Mouse (Mus musculus): Measurements from ENCODE around the gene Calm1. TPM values are rescaled to one million over a fixed set of nuclear protein-coding genes. Genes with fewer than 3 reads are reported as not detected.

Gene Calm1
- polyA plus RNA-seq, 1 experiment = 385 TPM

GRCm38 (mm10) chr12:100244580-100244979 is 45.3 kb downstream of the Calm1 start:
- Histone ChIP-seq H3ac (ENCODE audit: control insufficient read depth, insufficient read length) (no peak overlapping the region), H3K36me3 (ENCODE audit: control insufficient read depth, insufficient read depth) (no peaks in the 10 kb centered on the region), H3K27me3 (ENCODE audit: control insufficient read depth, insufficient read depth, insufficient read length) (no peaks in the 10 kb centered on the region), H3K4me2 (ENCODE audit: low read depth) (no peak overlapping the region), H3K79me2 (ENCODE audit: control insufficient read depth, insufficient read depth) (no peaks in the 10 kb centered on the region), H3K4me3 (no peak overlapping the region)
- no peak for TF ChIP-seq POLR2AphosphoS2 (IDR thresholded peaks at IDR 0.05; ENCODE audit: insufficient read length, low read depth)

DNA sequence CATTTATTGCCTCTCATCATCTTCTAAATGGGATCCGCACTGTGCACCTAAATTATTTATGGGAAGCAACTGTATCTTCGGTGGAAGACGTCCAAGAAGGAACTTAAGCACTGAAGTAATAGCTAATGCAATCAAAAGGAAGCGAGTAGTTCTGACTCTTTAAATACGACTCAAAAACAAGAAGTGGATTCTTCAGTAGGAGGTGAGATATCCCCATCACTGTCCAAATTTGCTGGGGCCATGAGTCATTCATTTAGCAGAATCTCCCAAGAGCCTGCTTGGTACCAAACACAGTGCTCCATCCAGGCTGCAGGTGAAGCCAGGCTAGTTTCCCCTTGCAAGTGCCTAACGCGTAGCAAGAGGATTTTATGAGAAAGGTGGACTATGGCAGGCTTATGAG is 49.9 kb downstream of the Calm1 start:
- no peaks in the 10 kb centered on the region for H3K79me2 ChIP-seq (ENCODE audit: control insufficient read depth, insufficient read depth)
- no peaks in the 10 kb centered on the region for H3K27me3 ChIP-seq (ENCODE audit: control insufficient read depth, insufficient read depth, insufficient read length)
- no peak for TF ChIP-seq USF1 (IDR thresholded peaks at IDR 0.05; ENCODE audit: low read depth)
- no peak for TF ChIP-seq POLR2AphosphoS2 (IDR thresholded peaks at IDR 0.05; ENCODE audit: insufficient read length, low read depth)
- no peak for TF ChIP-seq MYOG (IDR thresholded peaks at IDR 0.05; ENCODE audit: control insufficient read depth in 1 of 3, insufficient read depth in 1 of 3, insufficient read length in 2 of 3, low read depth in 2 of 3)
- no peak for TF ChIP-seq REST (IDR thresholded peaks at IDR 0.05; ENCODE audit: insufficient read depth, insufficient read length)
- H3K4me2 ChIP-seq (ENCODE audit: low read depth) = no peak overlapping the region
- H3K4me3 ChIP-seq = no peak overlapping the region
- no peaks in the 10 kb centered on the region for H3K36me3 ChIP-seq (ENCODE audit: control insufficient read depth, insufficient read depth)
- H3ac ChIP-seq (ENCODE audit: control insufficient read depth, insufficient read length) = no peak overlapping the region

DNA sequence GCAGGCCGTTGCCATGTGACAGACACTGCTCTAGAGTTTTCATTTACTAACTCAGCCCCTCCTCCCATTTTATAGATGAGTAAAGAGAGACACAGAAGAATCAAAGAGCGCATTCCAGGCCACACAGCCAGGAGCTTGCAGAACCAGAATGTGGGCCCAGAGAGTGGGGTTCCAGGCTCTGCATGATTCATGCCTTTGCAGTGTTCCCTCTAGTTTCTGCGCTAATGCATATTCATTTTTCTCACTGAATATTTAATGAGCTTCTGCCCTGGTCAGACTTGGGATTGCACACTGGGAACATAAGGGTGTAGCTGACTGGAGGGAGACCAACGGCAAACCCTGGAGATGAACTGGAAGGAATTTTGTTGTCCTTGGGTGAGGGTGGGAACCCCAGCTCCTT is 55.2 kb downstream of the Calm1 start:
- Histone ChIP-seq H3K36me3 (ENCODE audit: control insufficient read depth, insufficient read depth) (no peaks in the 10 kb centered on the region), H3ac (ENCODE audit: control insufficient read depth, insufficient read length) (no peak overlapping the region), H3K4me3 (no peak overlapping the region), H3K4me2 (ENCODE audit: low read depth) (no peak overlapping the region), H3K79me2 (ENCODE audit: control insufficient read depth, insufficient read depth) (no peaks in the 10 kb centered on the region), H3K27me3 (ENCODE audit: control insufficient read depth, insufficient read depth, insufficient read length) (no peaks in the 10 kb centered on the region)
- no peak for TF ChIP-seq POLR2AphosphoS2 (IDR thresholded peaks at IDR 0.05; ENCODE audit: insufficient read length, low read depth)
- TF ChIP-seq SRF (IDR thresholded peaks at IDR 0.05; ENCODE audit: control insufficient read depth, insufficient read length, low read depth) = no peak
- no peak for TF ChIP-seq USF1 (IDR thresholded peaks at IDR 0.05; ENCODE audit: low read depth)
- no peak for TF ChIP-seq REST (IDR thresholded peaks at IDR 0.05; ENCODE audit: insufficient read depth, insufficient read length)
- TF ChIP-seq CEBPB (IDR thresholded peaks at IDR 0.05; ENCODE audit: insufficient read depth, poor library complexity, severe bottlenecking) = no peak
- no peak for TF ChIP-seq TCF12 (IDR thresholded peaks at IDR 0.05; ENCODE audit: insufficient read depth, poor library complexity, severe bottlenecking)
- no peak for TF ChIP-seq MYOG (IDR thresholded peaks at IDR 0.05; ENCODE audit: control insufficient read depth in 1 of 3, insufficient read depth in 1 of 3, insufficient read length in 2 of 3, low read depth in 2 of 3)
- no peak for TF ChIP-seq POLR2A (IDR thresholded peaks at IDR 0.05; ENCODE audit: insufficient read length, low read depth)
- TF ChIP-seq MAX (IDR thresholded peaks at IDR 0.05; ENCODE audit: low read depth) = no peak
- TF ChIP-seq TCF3 (IDR thresholded peaks at IDR 0.05; ENCODE audit: insufficient read length, low read depth) = no peak
- no peak for TF ChIP-seq MYOD1 (IDR thresholded peaks at IDR 0.05; ENCODE audit: control insufficient read depth in 1 of 3, insufficient read length in 2 of 3, low read depth in 2 of 3)
- TF ChIP-seq E2F4 (IDR thresholded peaks at IDR 0.05; ENCODE audit: insufficient read depth) = no peak

GRCm38 (mm10) chr12:100255441-100255949 is 56.3 kb downstream of the Calm1 start:
- no peak overlapping the region for H3ac ChIP-seq (ENCODE audit: control insufficient read depth, insufficient read length)
- no peak overlapping the region for H3K4me3 ChIP-seq
- H3K27me3 ChIP-seq (ENCODE audit: control insufficient read depth, insufficient read depth, insufficient read length) = no peaks in the 10 kb centered on the region
- H3K79me2 ChIP-seq (ENCODE audit: control insufficient read depth, insufficient read depth) = no peaks in the 10 kb centered on the region
- no peaks in the 10 kb centered on the region for H3K36me3 ChIP-seq (ENCODE audit: control insufficient read depth, insufficient read depth)
- no peak for TF ChIP-seq SRF (IDR thresholded peaks at IDR 0.05; ENCODE audit: control insufficient read depth, insufficient read length, low read depth)
- TF ChIP-seq TCF12 (IDR thresholded peaks at IDR 0.05; ENCODE audit: insufficient read depth, poor library complexity, severe bottlenecking) = no peak
- no peak for TF ChIP-seq POLR2A (IDR thresholded peaks at IDR 0.05; ENCODE audit: insufficient read length, low read depth)
- no peak for TF ChIP-seq MYOG (IDR thresholded peaks at IDR 0.05; ENCODE audit: control insufficient read depth in 1 of 3, insufficient read depth in 1 of 3, insufficient read length in 2 of 3, low read depth in 2 of 3)
- no peak for TF ChIP-seq MYOD1 (IDR thresholded peaks at IDR 0.05; ENCODE audit: control insufficient read depth in 1 of 3, insufficient read length in 2 of 3, low read depth in 2 of 3)
- TF ChIP-seq TCF3 (IDR thresholded peaks at IDR 0.05; ENCODE audit: insufficient read length, low read depth) = no peak
- TF ChIP-seq REST (IDR thresholded peaks at IDR 0.05; ENCODE audit: insufficient read depth, insufficient read length) = no peak
- no peak for TF ChIP-seq E2F4 (IDR thresholded peaks at IDR 0.05; ENCODE audit: insufficient read depth)
- TF ChIP-seq CEBPB (IDR thresholded peaks at IDR 0.05; ENCODE audit: insufficient read depth, poor library complexity, severe bottlenecking) = no peak
- TF ChIP-seq MAX (IDR thresholded peaks at IDR 0.05; ENCODE audit: low read depth) = no peak
- TF ChIP-seq USF1 (IDR thresholded peaks at IDR 0.05; ENCODE audit: low read depth) = no peak
- no peak for TF ChIP-seq POLR2AphosphoS2 (IDR thresholded peaks at IDR 0.05; ENCODE audit: insufficient read length, low read depth)
- H3K4me2 ChIP-seq (ENCODE audit: low read depth) = no peak overlapping the region

DNA sequence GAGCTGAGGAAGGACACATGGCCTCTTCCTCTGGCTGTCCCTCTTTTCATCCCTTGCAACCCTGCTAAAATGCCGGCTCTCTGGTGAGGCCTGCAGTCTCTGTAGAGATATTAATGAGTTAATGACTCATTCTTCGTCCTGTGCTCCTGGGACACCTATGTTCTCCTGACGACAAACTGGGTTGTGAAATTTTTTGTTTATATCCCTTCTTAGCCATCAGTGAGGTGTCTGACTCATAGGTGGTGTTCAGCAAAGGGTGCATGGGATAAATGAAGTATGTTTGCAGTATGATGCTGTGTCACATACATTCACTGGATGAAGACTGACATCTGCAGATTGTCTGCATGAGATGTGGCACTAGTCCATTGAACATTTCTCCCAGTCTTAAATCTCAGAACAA is 58.5 kb downstream of the Calm1 start:
- no peaks in the 10 kb centered on the region for H3K27me3 ChIP-seq (ENCODE audit: control insufficient read depth, insufficient read depth, insufficient read length)
- no peak overlapping the region for H3ac ChIP-seq (ENCODE audit: control insufficient read depth, insufficient read length)
- H3K4me2 ChIP-seq (ENCODE audit: low read depth) = no peak overlapping the region
- TF ChIP-seq TCF3 (IDR thresholded peaks at IDR 0.05; ENCODE audit: insufficient read length, low read depth) (no peak), TCF12 (IDR thresholded peaks at IDR 0.05; ENCODE audit: insufficient read depth, poor library complexity, severe bottlenecking) (no peak), E2F4 (IDR thresholded peaks at IDR 0.05; ENCODE audit: insufficient read depth) (no peak), MAX (IDR thresholded peaks at IDR 0.05; ENCODE audit: low read depth) (no peak), USF1 (IDR thresholded peaks at IDR 0.05; ENCODE audit: low read depth) (no peak), CEBPB (IDR thresholded peaks at IDR 0.05; ENCODE audit: insufficient read depth, poor library complexity, severe bottlenecking) (no peak), MYOD1 (IDR thresholded peaks at IDR 0.05; ENCODE audit: control insufficient read depth in 1 of 3, insufficient read length in 2 of 3, low read depth in 2 of 3) (no peak), POLR2AphosphoS2 (IDR thresholded peaks at IDR 0.05; ENCODE audit: insufficient read length, low read depth) (no peak), MYOG (IDR thresholded peaks at IDR 0.05; ENCODE audit: control insufficient read depth in 1 of 3, insufficient read depth in 1 of 3, insufficient read length in 2 of 3, low read depth in 2 of 3) (no peak), SRF (IDR thresholded peaks at IDR 0.05; ENCODE audit: control insufficient read depth, insufficient read length, low read depth) (no peak), POLR2A (IDR thresholded peaks at IDR 0.05; ENCODE audit: insufficient read length, low read depth) (no peak), REST (IDR thresholded peaks at IDR 0.05; ENCODE audit: insufficient read depth, insufficient read length) (no peak)
- H3K4me3 ChIP-seq = no peak overlapping the region
- no peaks in the 10 kb centered on the region for H3K36me3 ChIP-seq (ENCODE audit: control insufficient read depth, insufficient read depth)
- H3K79me2 ChIP-seq (ENCODE audit: control insufficient read depth, insufficient read depth) = no peaks in the 10 kb centered on the region

Other genes with a start within 250 kb of the Calm1 start
- gene Kcnk13, start 234.9 kb upstream of the Calm1 start, polyA plus RNA-seq (2012; fragmentation: generic; extraction: Trizol) = 1.8 TPM
- gene Psmc1, start 89.3 kb upstream of the Calm1 start, polyA plus RNA-seq (2012; fragmentation: generic; extraction: Trizol) = 201 TPM
- 9.3 TPM for gene Nrde2, start 39.8 kb upstream of the Calm1 start, polyA plus RNA-seq (2012; fragmentation: generic; extraction: Trizol)